Mouse (Mus musculus) lung, postnatal 10 days (tissue): Measurements from ENCODE around the gene D630045J12Rik.

Source experiments
- DNase-seq: peaks from one replicate; pipeline ENCODE4 v3.0.0; 2021

Gene D630045J12Rik

GRCm38 (mm10) chr6:38087242-38088026 is 166.4 kb downstream of the D630045J12Rik start:
- no peak for DNase-seq

DNA sequence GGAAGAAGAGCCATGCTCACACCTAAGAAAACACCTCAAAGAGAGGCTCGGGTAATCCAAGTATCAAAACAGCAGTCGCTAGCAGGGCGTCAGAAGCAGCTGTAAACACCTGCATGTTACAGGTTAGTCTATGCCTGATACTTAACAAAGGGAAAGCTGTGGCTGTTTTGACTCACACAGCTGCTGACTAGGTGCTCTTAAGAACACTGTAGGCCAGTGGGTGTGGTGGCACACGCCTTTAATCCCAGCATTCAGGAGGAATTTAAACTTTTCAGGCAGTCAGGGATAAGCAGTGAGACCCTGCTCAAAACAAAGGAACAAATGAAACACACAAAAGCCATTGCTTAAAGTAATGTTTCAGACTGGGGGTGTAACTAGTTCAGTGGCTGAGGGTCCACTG is 170.6 kb downstream of the D630045J12Rik start:
- DNase-seq = no peak

DNA sequence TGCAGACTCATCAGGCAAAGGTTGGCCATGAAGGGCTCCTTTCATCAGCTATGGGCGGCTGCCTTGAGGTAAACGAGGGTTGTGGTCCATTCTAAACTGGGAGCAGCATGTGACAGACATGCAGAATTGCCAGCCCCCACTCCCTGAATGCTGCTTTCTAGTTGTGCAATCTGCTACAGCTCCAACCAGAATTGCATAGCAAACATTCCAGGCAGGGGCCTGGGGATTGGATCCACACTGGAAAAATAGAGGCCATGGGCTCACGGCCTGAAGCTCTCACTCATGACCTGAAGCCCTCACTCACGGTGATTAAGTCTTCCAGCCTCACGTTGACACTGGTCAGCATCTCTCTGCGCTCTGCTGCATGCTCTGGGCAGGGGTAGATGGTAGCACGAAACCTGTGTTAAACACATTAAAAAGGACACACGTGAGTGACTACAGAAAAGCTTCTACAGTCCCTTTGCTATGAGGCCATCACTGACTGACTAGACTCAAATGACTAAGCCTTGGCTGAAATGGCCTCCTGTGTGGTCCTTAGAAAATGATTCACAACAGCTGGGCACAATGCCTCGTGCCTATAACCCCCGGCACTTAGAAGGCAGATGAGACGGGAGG is 172.0 kb downstream of the D630045J12Rik start:
- peak; percentile 47 for DNase-seq

DNA sequence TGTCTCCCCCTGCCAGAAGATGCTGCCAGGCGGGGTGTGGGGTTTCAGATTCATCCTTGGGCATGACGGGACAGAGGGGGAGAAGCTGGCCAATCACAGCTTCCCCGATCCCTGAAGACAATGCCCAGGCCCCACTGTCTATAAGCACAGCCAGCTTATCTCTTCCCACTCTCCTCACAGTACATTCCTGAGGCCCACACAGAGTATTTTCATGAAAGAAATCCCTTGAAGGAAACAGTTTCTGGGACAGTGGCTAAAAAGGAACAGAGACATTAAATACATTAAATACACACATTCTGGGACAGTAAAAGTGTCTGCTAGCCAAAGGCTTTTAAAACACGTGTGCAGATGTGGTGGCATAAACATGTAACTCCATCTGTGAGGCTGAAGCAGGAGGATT is 173.4 kb downstream of the D630045J12Rik start:
- no peak for DNase-seq

DNA sequence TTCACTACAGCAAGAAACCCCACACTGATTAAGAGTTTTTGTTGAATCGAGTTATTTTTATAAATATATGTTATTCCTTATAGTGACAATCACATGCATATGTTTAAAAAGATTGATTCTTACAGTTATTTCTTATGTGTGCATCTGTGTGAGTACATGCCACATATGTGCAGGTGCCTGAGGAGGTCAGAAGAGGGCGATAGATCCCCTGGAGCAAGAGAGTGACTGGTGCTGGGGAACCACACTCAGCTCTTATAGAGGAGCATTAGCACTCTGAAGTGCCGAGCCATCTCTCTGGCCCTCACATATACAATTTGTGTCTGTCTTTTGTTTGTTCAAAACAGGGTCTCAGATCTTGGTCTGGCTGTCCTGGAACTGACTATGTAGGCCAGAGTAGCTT is 180.2 kb downstream of the D630045J12Rik start:
- DNase-seq = no peak
